Mouse (Mus musculus) heart, embryonic 12.5 days (tissue): Measurements from ENCODE around the gene Rdx. TPM values are rescaled to one million over a fixed set of nuclear protein-coding genes. Genes with fewer than 3 reads are reported as not detected.
A peak's percentile ranks its signal among the peaks of the same experiment; 100 is the strongest.

Experiments used
- ATAC-seq: fragments of 200-750 bp; cut with Nextera tagmentation; 2 replicates; pipeline ENCODE4 v1.8.0; 2017; ENCODE audit warnings: moderate TSS enrichment, moderate library complexity; ENCODE audit not compliant: insufficient number of reproducible peaks, low FRiP score
- H3K27ac ChIP-seq: fragments of 300-500 bp; sonication (generic); 2 replicates; pipeline ENCODE4 v1.5.1; 2016; ENCODE audit warnings: mild to moderate bottlenecking, moderate library complexity; ENCODE audit not compliant: poor library complexity, severe bottlenecking
- H3K27me3 ChIP-seq: fragments of 300-500 bp; sonication (generic); replicated peaks from 2 replicates; pipeline ENCODE4 v1.6.1; 2016; ENCODE audit warnings: mild to moderate bottlenecking, moderate library complexity
- H3K36me3 ChIP-seq: fragments of 300-500 bp; sonication (generic); 2 replicates; pipeline ENCODE4 v1.6.1; 2016; ENCODE audit warnings: mild to moderate bottlenecking, moderate library complexity
- H3K4me1 ChIP-seq: fragments of 300-500 bp; sonication (generic); replicated peaks from 2 replicates; pipeline ENCODE4 v1.6.1; 2016; ENCODE audit warnings: mild to moderate bottlenecking
- H3K4me2 ChIP-seq: fragments of 300-500 bp; sonication (generic); 2 replicates; pipeline ENCODE4 v1.6.1; 2016; ENCODE audit warnings: mild to moderate bottlenecking, moderate library complexity
- H3K4me3 ChIP-seq: fragments of 300-500 bp; sonication (generic); 2 replicates; pipeline ENCODE4 v1.5.1; 2016; ENCODE audit warnings: mild to moderate bottlenecking
- H3K9ac ChIP-seq: fragments of 300-500 bp; sonication (generic); 2 replicates; pipeline ENCODE4 v1.6.1; 2016; ENCODE audit warnings: mild to moderate bottlenecking, moderate library complexity
- H3K9me3 ChIP-seq: fragments of 300-500 bp; sonication (generic); replicated peaks from 2 replicates; pipeline ENCODE4 v1.6.1; 2016; ENCODE audit warnings: mild to moderate bottlenecking, moderate library complexity
- WGBS: fragments of 180-500 bp; shearing (Covaris S2); methylation state at CpG from one replicate; pipeline ENCODE4 v1.1.7; 2016; 5-methylcytosine and 5-hydroxymethylcytosine counted together
- polyA plus RNA-seq: library from polyadenylated mRNA; unstranded; fragments of >200 nt; fragmentation: Nextera tagmentation; extraction: Ambion mirVana; gene quantifications from 2 replicates; pipeline ENCODE4 v1.2.1, GENCODE M21; 2016

Rdx gene
- polyA plus RNA-seq, 1 experiment from 2014 or later: 170 TPM

GRCm38 (mm10) chr9:52094471-52094980 is 47.6 kb downstream of the Rdx start:
- Histone ChIP-seq H3K9me3 (no peaks in the 10 kb centered on the region), H3K27me3 (no peaks in the 10 kb centered on the region), H3K4me3 (no peak overlapping the region), H3K4me1 (peaks cover 35% of the 10 kb centered on the region), H3K4me2 (no peak overlapping the region), H3K9ac (no peak overlapping the region), H3K27ac (peak overlapping the region; percentile 68), H3K36me3 (peaks cover 5% of the 10 kb centered on the region)
- no peak; the same call in 1 of the 2 replicates for ATAC-seq
- WGBS: 68% methylated on average over 10 of the region's 10 CpGs

- Histone ChIP-seq H3K4me3 (no peak overlapping the region), H3K27ac (no peak overlapping the region), H3K9ac (no peak overlapping the region), H3K36me3 (no peaks in the 10 kb centered on the region), H3K4me1 (peaks cover 35% of the 10 kb centered on the region), H3K4me2 (no peak overlapping the region), H3K27me3 (no peaks in the 10 kb centered on the region), H3K9me3 (no peaks in the 10 kb centered on the region)
- 65% methylated on average over 3 of the region's 3 CpGs for WGBS
- ATAC-seq: no peak
Measured at GRCm38 (mm10) chr9:52095666-52096065, 48.7 kb downstream of the Rdx start.

- Histone ChIP-seq H3K4me2 (no peak overlapping the region), H3K9ac (no peak overlapping the region), H3K4me1 (peaks cover 34% of the 10 kb centered on the region), H3K36me3 (no peaks in the 10 kb centered on the region), H3K4me3 (no peak overlapping the region), H3K27ac (no peak overlapping the region), H3K9me3 (no peaks in the 10 kb centered on the region), H3K27me3 (no peaks in the 10 kb centered on the region)
- ATAC-seq: no peak
- 44% methylated on average over 1 of the region's 1 CpGs for WGBS
Measured at GRCm38 (mm10) chr9:52097386-52097785, 50.4 kb downstream of the Rdx start.

GRCm38 (mm10) chr9:52098600-52098999 is 51.6 kb downstream of the Rdx start:
- H3K4me1 ChIP-seq: peaks cover 34% of the 10 kb centered on the region
- 1% methylated on average over 7 of the region's 7 CpGs for WGBS
- no peak for ATAC-seq
- H3K9me3 ChIP-seq: no peaks in the 10 kb centered on the region
- no peaks in the 10 kb centered on the region for H3K36me3 ChIP-seq
- no peaks in the 10 kb centered on the region for H3K27me3 ChIP-seq
- H3K4me2 ChIP-seq: no peak overlapping the region
- H3K9ac ChIP-seq: no peak overlapping the region
- H3K27ac ChIP-seq: no peak overlapping the region
- no peak overlapping the region for H3K4me3 ChIP-seq

GRCm38 (mm10) chr9:52100426-52100825 is 53.5 kb downstream of the Rdx start:
- H3K4me2 ChIP-seq: no peak overlapping the region
- peaks cover 25% of the 10 kb centered on the region for H3K4me1 ChIP-seq
- H3K36me3 ChIP-seq: no peaks in the 10 kb centered on the region
- H3K27ac ChIP-seq: no peak overlapping the region
- ATAC-seq: no peak
- no peak overlapping the region for H3K4me3 ChIP-seq
- 80% methylated on average over 14 of the region's 14 CpGs for WGBS
- H3K9ac ChIP-seq: 0 out of 2 replicates have a peak overlapping the region, but pooled peaks have one; percentile 37
- no peaks in the 10 kb centered on the region for H3K27me3 ChIP-seq
- no peaks in the 10 kb centered on the region for H3K9me3 ChIP-seq

- H3K4me2 ChIP-seq: peak overlapping the region; percentile 13; the same call in 1 of the 2 replicates
- H3K9ac ChIP-seq: no peak overlapping the region
- WGBS: 54% methylated on average over 13 of the region's 13 CpGs
- H3K4me1 ChIP-seq: peaks cover 25% of the 10 kb centered on the region
- no peaks in the 10 kb centered on the region for H3K27me3 ChIP-seq
- peak; percentile 52 for ATAC-seq
- no peaks in the 10 kb centered on the region for H3K9me3 ChIP-seq
- H3K4me3 ChIP-seq: no peak overlapping the region
- no peaks in the 10 kb centered on the region for H3K36me3 ChIP-seq
- H3K27ac ChIP-seq: peak overlapping the region; percentile 81
Measured at GRCm38 (mm10) chr9:52102060-52102844, 55.3 kb downstream of the Rdx start.

GRCm38 (mm10) chr9:52103448-52104224 is 56.7 kb downstream of the Rdx start:
- Histone ChIP-seq H3K36me3 (no peaks in the 10 kb centered on the region), H3K27ac (0 out of 2 replicates have a peak overlapping the region, but pooled peaks have one; percentile 10), H3K4me1 (peaks cover 37% of the 10 kb centered on the region), H3K9ac (no peak overlapping the region), H3K4me2 (no peak overlapping the region), H3K27me3 (no peaks in the 10 kb centered on the region), H3K4me3 (no peak overlapping the region), H3K9me3 (no peaks in the 10 kb centered on the region)
- no peak for ATAC-seq
- WGBS: 69% methylated on average over 9 of the region's 9 CpGs

- ATAC-seq: no peak
- Histone ChIP-seq H3K9ac (no peak overlapping the region), H3K36me3 (no peaks in the 10 kb centered on the region), H3K4me1 (peaks cover 40% of the 10 kb centered on the region), H3K27me3 (no peaks in the 10 kb centered on the region), H3K9me3 (no peaks in the 10 kb centered on the region), H3K4me3 (no peak overlapping the region), H3K4me2 (no peak overlapping the region), H3K27ac (no peak overlapping the region)
- whole genome bisulfite sequencing: 73% methylated on average over 8 of the region's 8 CpGs
Measured at GRCm38 (mm10) chr9:52104225-52104615, 57.2 kb downstream of the Rdx start.

- Histone ChIP-seq H3K27ac (no peak overlapping the region), H3K4me2 (no peak overlapping the region), H3K27me3 (no peaks in the 10 kb centered on the region), H3K4me3 (no peak overlapping the region), H3K9me3 (no peaks in the 10 kb centered on the region), H3K36me3 (no peaks in the 10 kb centered on the region), H3K4me1 (peaks cover 40% of the 10 kb centered on the region), H3K9ac (no peak overlapping the region)
- ATAC-seq: no peak
- 79% methylated on average over 6 of the region's 6 CpGs for WGBS
Measured at GRCm38 (mm10) chr9:52105423-52105822, 58.5 kb downstream of the Rdx start.

GRCm38 (mm10) chr9:52107161-52107560 is 60.2 kb downstream of the Rdx start:
- H3K4me1 ChIP-seq: peaks cover 34% of the 10 kb centered on the region
- no peak overlapping the region for H3K4me3 ChIP-seq
- no peak overlapping the region for H3K27ac ChIP-seq
- H3K9me3 ChIP-seq: no peaks in the 10 kb centered on the region
- no peak overlapping the region for H3K9ac ChIP-seq
- 79% methylated on average over 3 of the region's 3 CpGs for WGBS
- H3K4me2 ChIP-seq: no peak overlapping the region
- no peaks in the 10 kb centered on the region for H3K36me3 ChIP-seq
- no peak for ATAC-seq
- H3K27me3 ChIP-seq: no peaks in the 10 kb centered on the region

- Histone ChIP-seq H3K9ac (no peak overlapping the region), H3K27ac (no peak overlapping the region), H3K4me2 (no peak overlapping the region), H3K36me3 (peaks cover 10% of the 10 kb centered on the region), H3K27me3 (no peaks in the 10 kb centered on the region), H3K4me3 (no peak overlapping the region), H3K4me1 (peaks cover 15% of the 10 kb centered on the region; the same call in 1 of the 2 replicates), H3K9me3 (no peaks in the 10 kb centered on the region)
- WGBS: 63% methylated on average over 3 of the region's 3 CpGs
- ATAC-seq: no peak
Measured at GRCm38 (mm10) chr9:52110738-52111137, 63.8 kb downstream of the Rdx start.
